Mouse (Mus musculus): ENCODE measurements around the gene Tspan5. TPM values are rescaled to one million over a fixed set of nuclear protein-coding genes. Genes with fewer than 3 reads are reported as not detected.

Gene Tspan5
- polyA plus RNA-seq, 1 experiment from 2014 or later, result 115 TPM

- no peak overlapping the region for H3K4me2 ChIP-seq (replicated peaks)
- H3K9me3 ChIP-seq (ENCODE audit: control insufficient read depth, low read length), result no peaks in the 10 kb centered on the region
- DNase-seq (ENCODE audit: low spot score) (no peak), ATAC-seq (ENCODE audit: low FRiP score) (no peak)
- peaks cover 4% of the 10 kb centered on the region; the same call in 1 of the 2 replicates for H3K36me3 ChIP-seq (replicated peaks; ENCODE audit: control insufficient read depth, insufficient read depth)
- H3K4me1 ChIP-seq (replicated peaks; ENCODE audit: control insufficient read depth, insufficient read depth, low read length), result peaks cover 5% of the 10 kb centered on the region; the same call in 1 of the 2 replicates
- WGBS, result 76% methylated on average over 2 of the region's 2 CpGs
- H3K27ac ChIP-seq, result no peak overlapping the region
- H3K9ac ChIP-seq, result no peak overlapping the region
- no peaks in the 10 kb centered on the region for H3K27me3 ChIP-seq (ENCODE audit: control insufficient read depth, insufficient read depth, low read length)
- H3K4me3 ChIP-seq (replicated peaks; ENCODE audit: low read length), result no peak overlapping the region
These were observed 167.3 kb downstream of the Tspan5 start for GRCm38 (mm10) chr3:138909313-138909712.

- Histone ChIP-seq H3K4me3 (replicated peaks; ENCODE audit: low read length) (no peak overlapping the region), H3K4me1 (replicated peaks; ENCODE audit: control insufficient read depth, insufficient read depth, low read length) (no peaks in the 10 kb centered on the region), H3K9me3 (ENCODE audit: control insufficient read depth, low read length) (no peaks in the 10 kb centered on the region), H3K36me3 (replicated peaks; ENCODE audit: control insufficient read depth, insufficient read depth) (no peaks in the 10 kb centered on the region), H3K4me2 (replicated peaks) (no peak overlapping the region), H3K9ac (no peak overlapping the region), H3K27ac (no peak overlapping the region), H3K27me3 (ENCODE audit: control insufficient read depth, insufficient read depth, low read length) (no peaks in the 10 kb centered on the region)
- 92% methylated on average over 8 of the region's 8 CpGs for WGBS
- no peak for DNase-seq (ENCODE audit: low spot score)
- no peak for ATAC-seq (ENCODE audit: low FRiP score)
These were observed 170.5 kb downstream of the Tspan5 start for GRCm38 (mm10) chr3:138912504-138912903.

GRCm38 (mm10) chr3:138914626-138915288 lies 172.8 kb downstream of the Tspan5 start:
- Histone ChIP-seq H3K9ac (no peak overlapping the region), H3K9me3 (ENCODE audit: control insufficient read depth, low read length) (no peaks in the 10 kb centered on the region), H3K4me1 (replicated peaks; ENCODE audit: control insufficient read depth, insufficient read depth, low read length) (no peaks in the 10 kb centered on the region), H3K4me2 (replicated peaks) (no peak overlapping the region), H3K27ac (no peak overlapping the region), H3K4me3 (replicated peaks; ENCODE audit: low read length) (no peak overlapping the region), H3K36me3 (replicated peaks; ENCODE audit: control insufficient read depth, insufficient read depth) (no peaks in the 10 kb centered on the region), H3K27me3 (ENCODE audit: control insufficient read depth, insufficient read depth, low read length) (no peaks in the 10 kb centered on the region)
- 67% methylated on average over 8 of the region's 8 CpGs for WGBS
- ATAC-seq (ENCODE audit: low FRiP score) (no peak), DNase-seq (ENCODE audit: low spot score) (no peak)

- 92% methylated on average over 4 of the region's 4 CpGs for WGBS
- Histone ChIP-seq H3K9me3 (ENCODE audit: control insufficient read depth, low read length) (no peaks in the 10 kb centered on the region), H3K36me3 (replicated peaks; ENCODE audit: control insufficient read depth, insufficient read depth) (no peaks in the 10 kb centered on the region), H3K27me3 (ENCODE audit: control insufficient read depth, insufficient read depth, low read length) (no peaks in the 10 kb centered on the region), H3K4me3 (replicated peaks; ENCODE audit: low read length) (no peak overlapping the region), H3K9ac (no peak overlapping the region), H3K27ac (no peak overlapping the region), H3K4me1 (replicated peaks; ENCODE audit: control insufficient read depth, insufficient read depth, low read length) (no peaks in the 10 kb centered on the region), H3K4me2 (replicated peaks) (no peak overlapping the region)
- ATAC-seq (ENCODE audit: low FRiP score) (no peak), DNase-seq (ENCODE audit: low spot score) (no peak)
These were observed 174.6 kb downstream of the Tspan5 start for GRCm38 (mm10) chr3:138916591-138916990.

GRCm38 (mm10) chr3:138917016-138917415 lies 175.0 kb downstream of the Tspan5 start:
- ATAC-seq (ENCODE audit: low FRiP score) (no peak), DNase-seq (ENCODE audit: low spot score) (no peak)
- 87% methylated on average over 4 of the region's 4 CpGs for WGBS
- Histone ChIP-seq H3K9me3 (ENCODE audit: control insufficient read depth, low read length) (no peaks in the 10 kb centered on the region), H3K27me3 (ENCODE audit: control insufficient read depth, insufficient read depth, low read length) (no peaks in the 10 kb centered on the region), H3K27ac (no peak overlapping the region), H3K4me3 (replicated peaks; ENCODE audit: low read length) (no peak overlapping the region), H3K9ac (no peak overlapping the region), H3K36me3 (replicated peaks; ENCODE audit: control insufficient read depth, insufficient read depth) (no peaks in the 10 kb centered on the region), H3K4me2 (replicated peaks) (no peak overlapping the region), H3K4me1 (replicated peaks; ENCODE audit: control insufficient read depth, insufficient read depth, low read length) (no peaks in the 10 kb centered on the region)

DNA sequence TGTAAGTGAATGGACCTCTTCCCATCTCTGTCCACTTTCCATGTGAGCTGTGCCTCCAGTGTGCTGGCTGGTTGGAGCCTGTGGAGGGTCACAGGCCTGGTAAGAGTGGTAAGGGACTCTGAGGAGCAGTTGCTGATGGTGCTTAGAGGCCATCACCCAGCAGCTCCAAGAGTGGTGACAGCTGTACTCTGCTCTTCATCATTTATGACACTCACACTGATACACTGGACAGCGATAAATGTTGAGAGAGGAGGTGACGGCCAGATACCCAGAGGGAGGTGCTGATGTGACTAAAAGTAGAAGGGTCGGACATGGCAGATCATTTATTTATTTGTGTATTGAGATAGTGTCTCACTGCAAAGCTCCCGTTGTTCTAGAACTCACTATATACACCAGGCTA lies 176.2 kb downstream of the Tspan5 start:
- no peaks in the 10 kb centered on the region for H3K9me3 ChIP-seq (ENCODE audit: control insufficient read depth, low read length)
- no peak overlapping the region for H3K27ac ChIP-seq
- H3K4me3 ChIP-seq (replicated peaks; ENCODE audit: low read length), result no peak overlapping the region
- no peaks in the 10 kb centered on the region for H3K27me3 ChIP-seq (ENCODE audit: control insufficient read depth, insufficient read depth, low read length)
- ATAC-seq (ENCODE audit: low FRiP score) (no peak), DNase-seq (ENCODE audit: low spot score) (no peak)
- H3K4me1 ChIP-seq (replicated peaks; ENCODE audit: control insufficient read depth, insufficient read depth, low read length), result no peaks in the 10 kb centered on the region
- H3K9ac ChIP-seq, result no peak overlapping the region
- no peaks in the 10 kb centered on the region for H3K36me3 ChIP-seq (replicated peaks; ENCODE audit: control insufficient read depth, insufficient read depth)
- WGBS, result 90% methylated on average over 4 of the region's 4 CpGs
- H3K4me2 ChIP-seq (replicated peaks), result no peak overlapping the region

DNA sequence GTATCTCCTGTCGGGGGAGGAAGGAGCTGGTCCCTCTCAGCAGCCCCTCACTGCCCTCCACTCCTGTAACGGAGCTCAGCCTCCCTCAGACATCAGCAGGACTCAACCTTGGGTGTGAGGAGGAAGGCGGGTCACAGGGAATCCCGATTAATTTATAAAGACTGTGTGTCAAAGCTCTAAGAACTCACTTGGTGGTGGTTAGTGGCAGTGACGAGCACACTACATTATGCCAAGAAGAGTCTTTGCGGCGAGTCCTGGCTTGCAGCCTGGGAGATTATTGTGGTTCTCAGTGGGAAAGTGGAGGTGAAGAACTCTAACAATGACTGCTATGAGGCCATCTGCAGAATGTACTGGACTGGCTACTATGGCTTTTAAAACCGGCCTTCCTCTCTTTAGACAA lies 184.2 kb downstream of the Tspan5 start:
- Histone ChIP-seq H3K36me3 (replicated peaks; ENCODE audit: control insufficient read depth, insufficient read depth) (peaks cover 12% of the 10 kb centered on the region), H3K27ac (no peak overlapping the region), H3K27me3 (ENCODE audit: control insufficient read depth, insufficient read depth, low read length) (no peaks in the 10 kb centered on the region), H3K4me1 (replicated peaks; ENCODE audit: control insufficient read depth, insufficient read depth, low read length) (no peaks in the 10 kb centered on the region), H3K4me2 (replicated peaks) (no peak overlapping the region), H3K9me3 (ENCODE audit: control insufficient read depth, low read length) (no peaks in the 10 kb centered on the region), H3K9ac (no peak overlapping the region), H3K4me3 (replicated peaks; ENCODE audit: low read length) (no peak overlapping the region)
- no peak for DNase-seq (ENCODE audit: low spot score)
- no peak for ATAC-seq (ENCODE audit: low FRiP score)
- WGBS, result 86% methylated on average over 8 of the region's 8 CpGs

- 97% methylated on average over 4 of the region's 4 CpGs for WGBS
These were observed 185.4 kb downstream of the Tspan5 start for GRCm38 (mm10) chr3:138927437-138927836.

DNA sequence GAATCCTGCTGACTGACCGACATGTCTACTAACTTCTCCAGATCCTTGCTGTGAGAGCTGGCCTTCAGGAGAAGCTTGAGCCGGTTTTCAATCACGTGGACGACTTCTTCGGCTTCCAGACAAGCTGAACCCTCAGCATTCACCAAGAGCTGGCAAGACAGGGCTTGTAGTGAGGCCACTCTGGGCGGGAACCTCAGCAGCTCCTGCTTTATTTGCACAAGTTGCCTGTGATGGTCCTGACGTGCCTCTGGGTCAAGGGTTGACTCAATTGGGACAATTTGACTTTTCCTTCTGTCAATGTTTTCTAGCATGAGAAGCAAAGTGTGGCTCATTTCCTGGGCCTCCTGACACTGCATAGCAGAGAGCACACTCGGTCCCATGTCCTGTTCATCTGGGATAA lies 194.8 kb downstream of the Tspan5 start:
- Histone ChIP-seq H3K9me3 (ENCODE audit: control insufficient read depth, low read length) (no peaks in the 10 kb centered on the region), H3K4me2 (replicated peaks) (no peak overlapping the region), H3K9ac (no peak overlapping the region), H3K4me1 (replicated peaks; ENCODE audit: control insufficient read depth, insufficient read depth, low read length) (0 out of 2 replicates have a peak, but pooled peaks cover 5% of the 10 kb centered on the region), H3K27ac (no peak overlapping the region), H3K27me3 (ENCODE audit: control insufficient read depth, insufficient read depth, low read length) (no peaks in the 10 kb centered on the region), H3K4me3 (replicated peaks; ENCODE audit: low read length) (no peak overlapping the region), H3K36me3 (replicated peaks; ENCODE audit: control insufficient read depth, insufficient read depth) (peaks cover 38% of the 10 kb centered on the region)
- 92% methylated on average over 8 of the region's 8 CpGs for WGBS
- DNase-seq (ENCODE audit: low spot score), result no peak
- no peak for ATAC-seq (ENCODE audit: low FRiP score)

More at GRCm38 (mm10) chr3:138927437-138927836, 185.4 kb downstream of the Tspan5 start:
- Histone ChIP-seq H3K9ac (no peak overlapping the region), H3K36me3 (replicated peaks; ENCODE audit: control insufficient read depth, insufficient read depth) (peaks cover 12% of the 10 kb centered on the region), H3K4me1 (replicated peaks; ENCODE audit: control insufficient read depth, insufficient read depth, low read length) (no peaks in the 10 kb centered on the region), H3K27ac (no peak overlapping the region), H3K4me2 (replicated peaks) (no peak overlapping the region), H3K27me3 (ENCODE audit: control insufficient read depth, insufficient read depth, low read length) (no peaks in the 10 kb centered on the region), H3K4me3 (replicated peaks; ENCODE audit: low read length) (no peak overlapping the region), H3K9me3 (ENCODE audit: control insufficient read depth, low read length) (no peaks in the 10 kb centered on the region)
- ATAC-seq (ENCODE audit: low FRiP score), result no peak
- no peak for DNase-seq (ENCODE audit: low spot score)

- Histone ChIP-seq H3K4me3 (replicated peaks; ENCODE audit: low read length) (no peak overlapping the region), H3K27me3 (ENCODE audit: control insufficient read depth, insufficient read depth, low read length) (no peaks in the 10 kb centered on the region), H3K4me2 (replicated peaks) (no peak overlapping the region), H3K36me3 (replicated peaks; ENCODE audit: control insufficient read depth, insufficient read depth) (peaks cover 38% of the 10 kb centered on the region), H3K4me1 (replicated peaks; ENCODE audit: control insufficient read depth, insufficient read depth, low read length) (0 out of 2 replicates have a peak, but pooled peaks cover 5% of the 10 kb centered on the region), H3K27ac (no peak overlapping the region), H3K9ac (no peak overlapping the region), H3K9me3 (ENCODE audit: control insufficient read depth, low read length) (no peaks in the 10 kb centered on the region)
- no peak for DNase-seq (ENCODE audit: low spot score)
- no peak for ATAC-seq (ENCODE audit: low FRiP score)
- 95% methylated on average over 10 of the region's 10 CpGs for WGBS
These were observed 195.2 kb downstream of the Tspan5 start for GRCm38 (mm10) chr3:138937241-138937640.
